Mouse (Mus musculus): Measurements from ENCODE around the gene Slc7a1. TPM values are rescaled to one million over a fixed set of nuclear protein-coding genes. Genes with fewer than 3 reads are reported as not detected.
A peak's percentile ranks its signal among the peaks of the same experiment; 100 is the strongest.

Gene Slc7a1
- polyA plus RNA-seq, 1 experiment: 12.8 TPM

DNA sequence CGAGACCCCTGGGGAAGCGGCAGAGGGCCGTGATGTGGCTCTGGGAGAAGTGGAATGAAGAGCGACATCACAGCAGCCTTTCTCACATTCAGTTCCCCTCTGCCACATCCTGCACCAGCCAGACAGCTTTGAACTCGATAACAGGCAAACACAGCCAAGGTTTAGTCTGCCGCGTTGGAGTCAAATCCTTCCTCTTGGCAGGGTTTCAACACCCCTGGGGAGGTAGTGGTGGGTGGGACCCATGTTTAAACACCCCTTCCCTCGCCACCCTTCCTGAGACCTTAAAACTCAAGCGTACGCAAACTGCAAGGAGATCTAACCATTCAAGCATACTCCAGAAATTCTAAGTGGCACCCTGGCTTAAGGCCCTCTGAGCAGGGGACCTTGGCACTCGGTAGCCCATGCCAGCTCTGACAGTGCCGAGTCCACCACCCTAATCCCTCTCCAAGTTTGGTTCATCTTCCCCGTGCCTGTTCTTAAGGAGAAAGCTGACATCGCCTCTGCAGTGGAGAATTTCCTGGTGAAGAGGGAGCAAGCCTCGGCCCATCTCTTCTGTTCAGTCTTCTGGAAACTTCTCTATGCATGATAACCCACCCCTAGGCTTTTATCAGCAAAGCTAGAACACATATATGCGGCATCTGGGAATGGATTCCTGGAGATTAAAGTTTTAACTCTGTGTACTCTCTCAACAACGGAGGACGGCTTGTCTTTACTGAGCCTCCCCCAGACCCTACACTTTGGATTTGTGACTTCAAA, 11.3 kb downstream of the Slc7a1 start:
- Histone ChIP-seq H3K27me3 (ENCODE audit: control insufficient read depth, insufficient read depth, low read length) (no peaks in the 10 kb centered on the region), H3K4me1 (replicated peaks; ENCODE audit: control insufficient read depth, insufficient read depth, low read length) (peaks cover 9% of the 10 kb centered on the region), H3K4me3 (ENCODE audit: control insufficient read depth, insufficient read depth, low read length) (no peak overlapping the region), H3K27ac (ENCODE audit: control insufficient read depth, insufficient read depth, low read length) (peak overlapping the region; percentile 42; the same call in 1 of the 2 replicates), H3K36me3 (ENCODE audit: control insufficient read depth, insufficient read depth, low read length) (no peaks in the 10 kb centered on the region)
- TF ChIP-seq CTCF (IDR thresholded peaks at IDR 0.05; ENCODE audit: borderline replicate concordance, control insufficient read depth, extremely low read depth, insufficient read depth, low read length, poor library complexity): no peak
- TF ChIP-seq POLR2A (IDR thresholded peaks at IDR 0.05; ENCODE audit: control insufficient read depth, extremely low read depth, insufficient read depth, low read length, poor library complexity): no peak
- DNase-seq: peak; percentile 42
- 40% methylated on average over 18 of the region's 18 CpGs for WGBS

DNA sequence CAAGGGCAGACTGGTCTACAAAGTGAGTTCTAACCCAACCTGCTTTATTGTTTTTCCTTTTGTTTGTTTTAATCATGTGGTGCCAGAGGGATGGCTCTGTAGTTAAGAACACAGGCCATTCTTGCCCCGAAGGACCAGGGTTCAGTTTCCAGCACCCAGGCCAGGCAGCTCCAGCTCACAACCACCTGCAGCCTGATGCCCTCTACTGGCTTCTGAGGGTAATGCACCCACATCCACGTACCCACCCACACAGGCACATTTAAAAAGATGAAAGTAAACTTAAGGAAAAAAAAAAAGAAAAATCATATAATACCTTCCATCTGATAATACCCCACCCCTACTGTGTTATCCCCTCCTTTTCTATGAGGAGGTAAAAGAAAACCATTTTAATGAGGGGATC, 11.9 kb downstream of the Slc7a1 start:
- Histone ChIP-seq H3K27me3 (ENCODE audit: control insufficient read depth, insufficient read depth, low read length) (no peaks in the 10 kb centered on the region), H3K36me3 (ENCODE audit: control insufficient read depth, insufficient read depth, low read length) (no peaks in the 10 kb centered on the region), H3K27ac (ENCODE audit: control insufficient read depth, insufficient read depth, low read length) (peak overlapping the region; percentile 37; the same call in 1 of the 2 replicates), H3K4me3 (ENCODE audit: control insufficient read depth, insufficient read depth, low read length) (no peak overlapping the region), H3K4me1 (replicated peaks; ENCODE audit: control insufficient read depth, insufficient read depth, low read length) (peaks cover 9% of the 10 kb centered on the region)
- peak; percentile 66; the same call in 1 of the 2 replicates for TF ChIP-seq CTCF (IDR thresholded peaks at IDR 0.05; ENCODE audit: borderline replicate concordance, control insufficient read depth, extremely low read depth, insufficient read depth, low read length, poor library complexity)
- TF ChIP-seq POLR2A (IDR thresholded peaks at IDR 0.05; ENCODE audit: control insufficient read depth, extremely low read depth, insufficient read depth, low read length, poor library complexity): no peak
- WGBS: 77% methylated on average over 2 of the region's 2 CpGs
- DNase-seq: peak; percentile 36

DNA sequence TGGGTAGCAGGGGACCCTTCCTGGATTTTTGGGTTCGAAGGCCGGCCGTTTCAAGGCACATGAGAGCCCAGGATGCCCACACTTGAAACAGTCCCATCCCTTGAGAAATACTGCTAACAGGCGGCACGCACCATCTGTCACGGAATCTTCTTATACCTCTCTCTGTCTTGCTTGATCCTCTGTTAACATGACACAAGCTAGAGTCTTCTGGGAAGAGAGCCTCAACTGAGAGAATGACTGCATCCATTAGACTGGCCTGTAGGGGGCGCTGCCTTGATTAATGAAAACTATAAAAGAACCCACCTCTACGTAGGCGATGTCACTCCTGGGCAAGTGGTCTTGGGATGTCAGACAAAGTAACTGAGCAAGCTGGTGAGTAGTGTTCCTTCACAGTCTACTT, 13.2 kb downstream of the Slc7a1 start:
- TF ChIP-seq POLR2A (IDR thresholded peaks at IDR 0.05; ENCODE audit: control insufficient read depth, extremely low read depth, insufficient read depth, low read length, poor library complexity) (no peak), CTCF (IDR thresholded peaks at IDR 0.05; ENCODE audit: borderline replicate concordance, control insufficient read depth, extremely low read depth, insufficient read depth, low read length, poor library complexity) (no peak)
- no peaks in the 10 kb centered on the region for H3K36me3 ChIP-seq (ENCODE audit: control insufficient read depth, insufficient read depth, low read length)
- DNase-seq: peak; percentile 24
- H3K27ac ChIP-seq (ENCODE audit: control insufficient read depth, insufficient read depth, low read length): no peak overlapping the region
- H3K27me3 ChIP-seq (ENCODE audit: control insufficient read depth, insufficient read depth, low read length): no peaks in the 10 kb centered on the region
- peaks cover 9% of the 10 kb centered on the region for H3K4me1 ChIP-seq (replicated peaks; ENCODE audit: control insufficient read depth, insufficient read depth, low read length)
- H3K4me3 ChIP-seq (ENCODE audit: control insufficient read depth, insufficient read depth, low read length): no peak overlapping the region
- 94% methylated on average over 9 of the region's 9 CpGs for WGBS

DNA sequence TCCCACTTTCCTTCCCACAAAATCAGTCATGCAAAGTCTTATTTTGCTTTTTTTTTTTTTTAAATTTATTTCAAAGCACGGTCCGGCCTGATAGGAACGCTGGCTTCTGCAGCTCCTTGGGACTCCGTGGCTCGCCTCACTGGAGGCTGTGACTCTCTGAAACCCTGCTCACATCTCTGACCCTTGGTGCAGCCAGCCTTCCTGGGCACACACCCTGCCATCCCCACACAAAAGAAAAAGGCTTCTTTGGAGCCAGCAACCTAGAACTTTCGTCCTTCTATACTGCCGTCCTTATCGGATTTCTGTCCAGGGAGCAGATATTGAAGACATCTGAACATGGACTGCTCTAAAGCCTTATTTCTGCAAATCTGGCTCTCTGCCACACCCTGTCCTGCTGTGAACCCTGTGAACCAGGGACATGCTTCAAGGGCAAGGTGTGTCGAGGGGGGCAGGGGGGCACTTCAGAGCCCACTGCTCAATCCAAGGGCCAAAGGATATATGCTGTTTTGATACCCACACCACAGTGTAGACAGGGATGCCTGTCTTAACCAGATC, 15.1 kb downstream of the Slc7a1 start:
- WGBS: 96% methylated on average over 9 of the region's 9 CpGs
- Histone ChIP-seq H3K36me3 (ENCODE audit: control insufficient read depth, insufficient read depth, low read length) (no peaks in the 10 kb centered on the region), H3K27ac (ENCODE audit: control insufficient read depth, insufficient read depth, low read length) (no peak overlapping the region), H3K4me1 (replicated peaks; ENCODE audit: control insufficient read depth, insufficient read depth, low read length) (peaks cover 15% of the 10 kb centered on the region), H3K27me3 (ENCODE audit: control insufficient read depth, insufficient read depth, low read length) (no peaks in the 10 kb centered on the region), H3K4me3 (ENCODE audit: control insufficient read depth, insufficient read depth, low read length) (no peak overlapping the region)
- DNase-seq: no peak
- TF ChIP-seq POLR2A (IDR thresholded peaks at IDR 0.05; ENCODE audit: control insufficient read depth, extremely low read depth, insufficient read depth, low read length, poor library complexity) (no peak), CTCF (IDR thresholded peaks at IDR 0.05; ENCODE audit: borderline replicate concordance, control insufficient read depth, extremely low read depth, insufficient read depth, low read length, poor library complexity) (no peak)

DNA sequence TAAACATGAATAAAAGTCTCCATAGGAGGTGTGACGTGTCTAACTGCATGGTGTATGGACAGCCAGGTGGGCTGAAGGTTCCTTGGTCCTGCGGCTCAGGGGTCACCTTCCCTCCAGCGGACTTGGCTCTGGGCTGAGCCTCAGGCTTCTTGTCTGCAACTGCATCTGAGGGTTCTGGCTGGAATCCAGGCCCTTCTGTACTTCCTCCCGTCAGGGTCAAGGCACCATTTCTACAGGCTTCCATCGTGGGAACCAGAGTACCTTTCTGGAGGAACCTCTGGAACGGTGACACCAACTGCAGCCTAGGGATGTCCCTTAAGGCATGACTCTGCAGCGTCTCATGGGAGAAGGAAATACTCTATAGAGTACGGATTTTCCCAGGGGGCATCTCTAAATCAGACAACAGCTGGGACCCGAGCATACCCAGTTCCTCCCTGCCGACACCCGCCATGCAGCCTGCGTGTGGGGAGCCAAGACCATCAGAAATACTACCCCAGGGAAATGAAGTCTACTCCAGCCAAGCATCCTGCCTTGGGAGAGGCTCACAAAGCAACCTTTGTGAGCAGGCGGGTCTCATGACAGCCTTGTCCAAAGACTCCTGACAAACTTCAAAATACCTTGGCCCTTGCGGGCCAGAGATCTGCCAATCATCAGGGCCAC, 15.7 kb downstream of the Slc7a1 start:
- WGBS: 70% methylated on average over 14 of the region's 14 CpGs
- no peak for TF ChIP-seq POLR2A (IDR thresholded peaks at IDR 0.05; ENCODE audit: control insufficient read depth, extremely low read depth, insufficient read depth, low read length, poor library complexity)
- no peak for TF ChIP-seq CTCF (IDR thresholded peaks at IDR 0.05; ENCODE audit: borderline replicate concordance, control insufficient read depth, extremely low read depth, insufficient read depth, low read length, poor library complexity)
- Histone ChIP-seq H3K27me3 (ENCODE audit: control insufficient read depth, insufficient read depth, low read length) (no peaks in the 10 kb centered on the region), H3K36me3 (ENCODE audit: control insufficient read depth, insufficient read depth, low read length) (no peaks in the 10 kb centered on the region), H3K4me1 (replicated peaks; ENCODE audit: control insufficient read depth, insufficient read depth, low read length) (peaks cover 14% of the 10 kb centered on the region), H3K27ac (ENCODE audit: control insufficient read depth, insufficient read depth, low read length) (no peak overlapping the region), H3K4me3 (ENCODE audit: control insufficient read depth, insufficient read depth, low read length) (no peak overlapping the region)
- DNase-seq: no peak

DNA sequence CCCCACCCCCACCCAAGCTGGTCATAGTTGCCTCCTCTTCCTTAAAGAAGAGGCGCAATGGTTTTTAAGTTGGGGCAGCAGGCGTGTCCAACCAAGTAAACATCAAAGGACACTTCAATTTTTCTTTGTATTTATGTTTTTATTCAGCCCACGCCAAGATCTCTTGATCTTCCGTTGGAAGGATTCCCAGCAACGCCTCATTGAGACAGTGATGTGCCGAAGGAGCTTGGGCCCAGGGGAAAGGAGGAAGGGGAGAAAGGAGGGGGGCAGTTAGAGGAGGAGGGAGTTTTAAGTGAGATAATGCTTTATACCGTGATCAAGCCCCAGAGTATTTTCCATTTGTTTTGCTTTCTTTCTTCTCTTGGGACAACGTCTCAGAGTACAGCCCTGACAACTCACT, 18.6 kb downstream of the Slc7a1 start:
- no peak for TF ChIP-seq POLR2A (IDR thresholded peaks at IDR 0.05; ENCODE audit: control insufficient read depth, extremely low read depth, insufficient read depth, low read length, poor library complexity)
- TF ChIP-seq CTCF (IDR thresholded peaks at IDR 0.05; ENCODE audit: borderline replicate concordance, control insufficient read depth, extremely low read depth, insufficient read depth, low read length, poor library complexity): no peak
- Histone ChIP-seq H3K4me3 (ENCODE audit: control insufficient read depth, insufficient read depth, low read length) (no peak overlapping the region), H3K4me1 (replicated peaks; ENCODE audit: control insufficient read depth, insufficient read depth, low read length) (peaks cover 16% of the 10 kb centered on the region), H3K27ac (ENCODE audit: control insufficient read depth, insufficient read depth, low read length) (no peak overlapping the region), H3K36me3 (ENCODE audit: control insufficient read depth, insufficient read depth, low read length) (no peaks in the 10 kb centered on the region), H3K27me3 (ENCODE audit: control insufficient read depth, insufficient read depth, low read length) (no peaks in the 10 kb centered on the region)
- WGBS: 85% methylated on average over 8 of the region's 8 CpGs
- DNase-seq: no peak
